Mouse (Mus musculus): ENCODE measurements around the gene Erc2.

- TF ChIP-seq CTCF (IDR thresholded peaks at IDR 0.05; ENCODE audit: low read depth): no peak
- no peak for TF ChIP-seq EP300 (IDR thresholded peaks at IDR 0.05; ENCODE audit: low read depth)
Measured at GRCm38 (mm10) chr14:27851231-27851630, 229.0 kb downstream of the Erc2 start.
